ENCODE assay signal across 15 mouse cellular contexts in the genomic region with DNA sequence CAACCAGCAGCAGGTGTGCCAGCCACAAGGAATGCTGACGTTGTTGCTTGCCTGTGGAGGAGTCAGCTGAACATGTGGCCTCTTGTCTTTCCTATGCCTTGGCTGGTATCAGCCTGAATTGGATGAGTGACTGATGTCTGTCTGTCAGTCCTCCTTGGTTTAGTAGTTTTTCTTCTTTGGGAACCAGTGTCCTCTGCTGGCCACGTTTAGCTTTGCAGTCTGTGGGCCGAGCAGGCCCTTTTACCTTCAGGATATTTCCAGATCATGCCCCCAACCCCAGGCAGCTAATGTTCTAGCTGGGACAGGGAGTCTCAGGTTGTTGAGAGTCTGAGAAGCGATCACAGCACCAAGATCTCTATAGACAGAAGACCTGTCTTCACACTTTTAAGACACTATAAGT. TPM values are rescaled to one million over a fixed set of nuclear protein-coding genes. Genes with fewer than 3 reads are reported as not detected.
A peak's percentile ranks its signal among the peaks of the same experiment; 100 is the strongest.
DNase-seq lines count a peak whose midpoint lies in the region; ATAC-seq and TF ChIP-seq lines count a peak whose summit lies in the region.
"Had no signal": no experiment of that assay in that cellular context is flagged by ENCODE, and none has a peak within 500 bp of the region (broad histone marks: within the 10 kb centered on the region; RNA-seq: fewer than 3 reads in every experiment).

No protein-coding gene starts in this region.

- dilution Hi-C loops in CH12.LX (cut with MboI; ENCODE audit: extremely low pct_ligation_motif_present, extremely low pct_unique_long_range_greater_than_20kb, low sequenced_read_pairs), result no loop called here

- 0 out of 2 replicates have a peak, but pooled peaks have one; percentile 13 for TF ChIP-seq CTCF in heart, postnatal 0 days (IDR thresholded peaks at IDR 0.05; ENCODE audit: low read depth)
- peak; percentile 49; the same call in 1 of the 2 replicates for TF ChIP-seq CTCF in liver, postnatal 0 days (IDR thresholded peaks at IDR 0.05; ENCODE audit: low read depth)
- peak; percentile 81 to 84 for TF ChIP-seq CTCF in CH12.LX (conservative IDR thresholded peaks at IDR 0.05 in 1 of 2, IDR thresholded peaks at IDR 0.05 in 1 of 2; ENCODE audit: low read depth in 2 of 2, low read length in 2 of 2)

- H3K27ac ChIP-seq in heart, postnatal 0 days (ENCODE audit: low read depth), result no peak overlapping the region
- H3K27ac ChIP-seq in liver, postnatal 0 days (ENCODE audit: low read depth), result no peak overlapping the region
- H3K27ac ChIP-seq in CH12.LX (ENCODE audit: insufficient read depth, low read depth), result no peak overlapping the region
- H3K27ac ChIP-seq in limb, embryonic 10.5 days, result no peak overlapping the region
- H3K27ac ChIP-seq: embryonic facial prominence, embryonic 13.5 days; hindbrain, embryonic 12.5 days; limb, embryonic 15.5 days; macrophage; midbrain, embryonic 12.5 days had no signal

- TF ChIP-seq RAD21 in CH12.LX (IDR thresholded peaks at IDR 0.05; ENCODE audit: low read depth, low read length), result peak; percentile 74

- in situ Hi-C loops in CH12.LX (cut with MboI; ENCODE audit: low pct_ligation_motif_present, low pct_unique_long_range_greater_than_20kb, low sequenced_read_pairs), result loop anchor here (10.0 kb wide), 1 partner anchor 476 kb away; no protein-coding TSS in a partner anchor

- H3K36me3 ChIP-seq in heart, postnatal 0 days (replicated peaks; ENCODE audit: control insufficient read depth, insufficient read depth, low read length), result no peaks in the 10 kb centered on the region
- no peaks in the 10 kb centered on the region for H3K36me3 ChIP-seq in liver, postnatal 0 days (replicated peaks; ENCODE audit: insufficient read depth, low read length)
- H3K36me3 ChIP-seq in CH12.LX (replicated peaks in 1 of 2; ENCODE audit: control insufficient read depth in 1 of 2, insufficient read depth in 1 of 2, low read length in 1 of 2), result no peaks in the 10 kb centered on the region
- H3K36me3 ChIP-seq in limb, embryonic 10.5 days, result no peaks in the 10 kb centered on the region
- H3K36me3 ChIP-seq: embryonic facial prominence, embryonic 13.5 days; hindbrain, embryonic 12.5 days; limb, embryonic 15.5 days; midbrain, embryonic 12.5 days had no signal

- H3K9ac ChIP-seq in heart, postnatal 0 days (replicated peaks; ENCODE audit: low read depth, low read length), result no peak overlapping the region
- no peak overlapping the region for H3K9ac ChIP-seq in liver, postnatal 0 days (replicated peaks)
- H3K9ac ChIP-seq in CH12.LX (ENCODE audit: insufficient read depth, low read depth), result no peak overlapping the region
- H3K9ac ChIP-seq: embryonic facial prominence, embryonic 13.5 days; hindbrain, embryonic 12.5 days; limb, embryonic 15.5 days; midbrain, embryonic 12.5 days had no signal

- no peak for TF ChIP-seq EP300 in heart, postnatal 0 days (IDR thresholded peaks at IDR 0.05; ENCODE audit: low read depth)
- TF ChIP-seq EP300 in liver, postnatal 0 days (IDR thresholded peaks at IDR 0.05; ENCODE audit: low read depth), result no peak
- TF ChIP-seq EP300 in CH12.LX (IDR thresholded peaks at IDR 0.05; ENCODE audit: low read length), result no peak

- no peak for ATAC-seq in heart, postnatal 0 days (ENCODE audit: insufficient read depth, low read depth)
- no peak for ATAC-seq in liver, postnatal 0 days

- H3K4me1 ChIP-seq in heart, postnatal 0 days (ENCODE audit: control insufficient read depth, insufficient read depth), result no peaks in the 10 kb centered on the region
- H3K4me1 ChIP-seq in liver, postnatal 0 days (ENCODE audit: insufficient read depth), result no peaks in the 10 kb centered on the region
- H3K4me1 ChIP-seq in CH12.LX (ENCODE audit: control insufficient read depth in 1 of 2, insufficient read depth in 2 of 2), result peaks cover 0 to 9% of the 10 kb centered on the region in 2 experiments; a peak in 1 of 4 replicates
- H3K4me1 ChIP-seq in limb, embryonic 10.5 days, result no peaks in the 10 kb centered on the region
- H3K4me1 ChIP-seq: embryonic facial prominence, embryonic 13.5 days; hindbrain, embryonic 12.5 days; limb, embryonic 15.5 days; midbrain, embryonic 12.5 days had no signal

- no peak overlapping the region for H3K4me2 ChIP-seq in heart, postnatal 0 days (ENCODE audit: low read depth, low read length)
- H3K4me2 ChIP-seq in liver, postnatal 0 days (ENCODE audit: low read depth, low read length), result no peak overlapping the region
- H3K4me2 ChIP-seq in CH12.LX (ENCODE audit: insufficient read depth, low read depth, poor library complexity, severe bottlenecking), result no peak overlapping the region
- H3K4me2 ChIP-seq: embryonic facial prominence, embryonic 13.5 days; hindbrain, embryonic 12.5 days; limb, embryonic 15.5 days; midbrain, embryonic 12.5 days had no signal

- H3K79me2 ChIP-seq in CH12.LX (replicated peaks; ENCODE audit: control insufficient read depth, extremely low read depth, insufficient read depth, poor library complexity, severe bottlenecking), result no peaks in the 10 kb centered on the region

- H3K9me3 ChIP-seq in heart, postnatal 0 days (replicated peaks; ENCODE audit: control insufficient read depth, low read length), result no peaks in the 10 kb centered on the region
- no peaks in the 10 kb centered on the region for H3K9me3 ChIP-seq in liver, postnatal 0 days (ENCODE audit: low read length)
- H3K9me3 ChIP-seq in CH12.LX (replicated peaks; ENCODE audit: low read length), result no peaks in the 10 kb centered on the region
- no peaks in the 10 kb centered on the region for H3K9me3 ChIP-seq in limb, embryonic 10.5 days (replicated peaks)
- H3K9me3 ChIP-seq: embryonic facial prominence, embryonic 13.5 days; hindbrain, embryonic 12.5 days; limb, embryonic 15.5 days; midbrain, embryonic 12.5 days had no signal

- H3K27me3 ChIP-seq in heart, postnatal 0 days (ENCODE audit: control insufficient read depth, insufficient read depth, low read length), result no peaks in the 10 kb centered on the region
- no peaks in the 10 kb centered on the region for H3K27me3 ChIP-seq in liver, postnatal 0 days (ENCODE audit: insufficient read depth, low read length)
- no peaks in the 10 kb centered on the region for H3K27me3 ChIP-seq in CH12.LX (replicated peaks)
- no peaks in the 10 kb centered on the region for H3K27me3 ChIP-seq in limb, embryonic 10.5 days (ENCODE audit: low read depth, poor library complexity, severe bottlenecking)
- H3K27me3 ChIP-seq: embryonic facial prominence, embryonic 13.5 days; hindbrain, embryonic 12.5 days; limb, embryonic 15.5 days; midbrain, embryonic 12.5 days had no signal

- no peak for TF ChIP-seq POLR2A in CH12.LX (IDR thresholded peaks at IDR 0.05; ENCODE audit: low read depth, low read length)

- no peak for DNase-seq in heart, postnatal 0 days (ENCODE audit: low spot score)
- no peak for DNase-seq in heart, adult 18-20 months
- no peak for DNase-seq in liver, postnatal 0 days
- DNase-seq in liver (no peak), CH12.LX (ENCODE audit: extremely low read depth) (peak; percentile 37), ZHBTc4 (ENCODE audit: low read depth, low spot score) (peak; percentile 39)
- DNase-seq in cerebellum, adult 18-20 months, result no peak
- no peak for DNase-seq in limb, embryonic 10.5 days (ENCODE audit: low spot score)
- DNase-seq: kidney, adult 11 months; retina, postnatal 1 day had no signal

- WGBS in heart, postnatal 0 days, result 38% methylated on average over 4 of the region's 4 CpGs
- WGBS in liver, postnatal 0 days (ENCODE audit: insufficient replicate concordance), result 35% methylated on average over 4 of the region's 4 CpGs
- 42% methylated on average over 4 of the region's 4 CpGs for WGBS in limb, embryonic 10.5 days

- no peak overlapping the region for H3K4me3 ChIP-seq in heart, postnatal 0 days (ENCODE audit: low read depth, low read length)
- H3K4me3 ChIP-seq in liver, postnatal 0 days (ENCODE audit: low read depth, low read length), result no peak overlapping the region
- no peak overlapping the region for H3K4me3 ChIP-seq in CH12.LX (replicated peaks in 1 of 3; ENCODE audit: low read depth in 2 of 3, low read length in 2 of 3, poor library complexity in 1 of 3)
- no peak overlapping the region for H3K4me3 ChIP-seq in limb, embryonic 10.5 days
- H3K4me3 ChIP-seq: embryonic facial prominence, embryonic 13.5 days; hindbrain, embryonic 12.5 days; limb, embryonic 15.5 days; midbrain, embryonic 12.5 days had no signal

TF ChIP-seq in CH12.LX, 34 proteins besides CTCF, POLR2A, EP300 and RAD21:
- TF ChIP-seq BHLHE40 (IDR thresholded peaks at IDR 0.05; ENCODE audit: low read depth, low read length) (no peak), SMC3 (IDR thresholded peaks at IDR 0.05; ENCODE audit: low read depth, low read length) (peak; percentile 74), GABPA (IDR thresholded peaks at IDR 0.05; ENCODE audit: insufficient replicate concordance, low read depth, low read length) (no peak), ELF1 (IDR thresholded peaks at IDR 0.05; ENCODE audit: low read depth, low read length) (no peak), MAZ (IDR thresholded peaks at IDR 0.05; ENCODE audit: low read depth, low read length) (no peak)

RNA-seq across cellular contexts. Expression of gene Etl4, which starts 18.7 kb away (rescaled TPM):
- 17.3 and 20.6 TPM in 2 replicates for total RNA-seq in heart, postnatal 0 days (2014; rRNA removed; ENCODE audit: low replicate concordance)
- 7.6 TPM in 2 replicates for polyA plus RNA-seq in heart, postnatal 0 days (2015; fragmentation: Nextera tagmentation; extraction: Ambion mirVana)
- 10 to 100 TPM; 30.0 to 34.9 TPM for total RNA-seq in heart, adult 18-20 months (2021)
- 1.5 and 1.6 TPM in 2 replicates for polyA plus RNA-seq in liver, postnatal 0 days (2015; fragmentation: Nextera tagmentation; extraction: Ambion mirVana)
- total RNA-seq in CH12.LX (2012; rRNA removed) (9.0 and 11.7 TPM in 2 replicates), CH12.LX (2014; rRNA removed) (6.8 and 7.2 TPM in 2 replicates)
- polyA plus RNA-seq in CH12.LX (2012; ENCODE audit: insufficient read length, low read depth), result 15.2 and 18.6 TPM in 2 replicates
- polyA plus RNA-seq in limb, embryonic 10.5 days (2016; fragmentation: Nextera tagmentation; extraction: Ambion mirVana), result 11.4 and 13.5 TPM in 2 replicates

Comparison
In these comparisons a context has a peak if more than half of its experiments do, and no peak if none do; other contexts are left out.
1. DNase-seq: peak in CH12.LX (single experiment) and ZHBTc4 (single experiment); none in heart, postnatal 0 days (single experiment), heart, adult 18-20 months (0 of 2), liver, postnatal 0 days (single experiment), liver (single experiment), cerebellum, adult 18-20 months (0 of 2) and limb, embryonic 10.5 days (single experiment).
2. CTCF ChIP-seq: peak in every context shown above with its lines; median percentile 82 in CH12.LX; 49 in liver, postnatal 0 days; 13 in heart, postnatal 0 days.